Mouse (Mus musculus) spleen, postnatal 4 days (tissue): ENCODE results near the gene Cwc25.
"Not testable (repeated sequence)": the region's sequence is repeated elsewhere in the genome, so short reads cannot be mapped to it uniquely, and the experiment has no call there.

Experiments used
- DNase-seq, 2 experiments: peaks; one replicate each; pipeline ENCODE4 v3.0.0; 2022; ENCODE audit warnings: low spot score in 2 of 2

The Cwc25 gene

GRCm38 (mm10) chr11:97775808-97776496, 9.6 kb upstream of the Cwc25 start, which contains the start of gene 1700001P01Rik:
TSS of gene 1700001P01Rik (minus strand) at chr11:97775918.
- DNase-seq, result no peak

GRCm38 (mm10) chr11:97775186-97775585, 8.8 kb upstream of the Cwc25 start:
- no peak for DNase-seq

GRCm38 (mm10) chr11:97771410-97771809, 5.1 kb upstream of the Cwc25 start:
- no peak for DNase-seq

DNA sequence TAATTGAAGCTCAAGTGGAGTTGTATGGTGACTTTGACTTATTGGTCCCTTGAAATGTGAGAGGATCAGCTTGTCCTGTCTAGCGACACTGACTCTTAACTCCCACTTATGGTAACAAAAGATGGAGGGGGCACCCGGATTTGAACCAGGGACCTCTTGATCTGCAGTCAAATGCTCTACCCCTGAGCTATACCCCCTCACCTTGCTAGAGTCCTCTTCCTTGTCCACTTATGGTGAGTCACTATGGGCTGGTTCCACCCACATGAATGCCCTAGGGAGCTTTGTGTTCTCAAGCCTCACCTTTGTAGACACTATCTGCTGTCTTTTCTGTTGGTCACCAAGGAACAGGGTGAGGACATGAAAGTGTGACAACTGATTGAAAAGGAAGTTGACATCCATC, 3.3 kb upstream of the Cwc25 start:
- DNase-seq, result no peak

DNA sequence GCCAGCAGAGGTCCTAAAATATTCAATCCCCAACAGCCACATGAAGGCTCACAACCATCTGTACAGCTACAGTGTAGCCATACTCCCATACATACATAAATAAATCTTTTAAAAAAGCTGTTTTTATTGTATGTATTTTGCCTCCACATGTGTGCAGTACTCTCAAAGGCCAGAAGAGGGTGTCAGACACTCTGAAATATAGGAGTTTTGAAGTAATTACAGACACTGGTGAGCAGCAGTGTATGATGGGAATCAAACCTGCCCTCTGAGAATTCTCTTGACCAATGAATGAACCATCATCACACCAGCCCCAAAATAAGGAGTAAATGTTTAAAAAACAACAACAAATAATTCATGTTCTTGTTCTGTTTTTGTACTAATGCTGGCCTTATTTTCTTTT, 4.7 kb downstream of the Cwc25 start:
- DNase-seq, result no peak

- DNase-seq, result peak in 1 of 2 experiments; percentile 53
These were observed 7.4 kb downstream of the Cwc25 start for GRCm38 (mm10) chr11:97758942-97759341.

- no peak for DNase-seq
These were observed 8.2 kb downstream of the Cwc25 start for GRCm38 (mm10) chr11:97758125-97758524.

DNA sequence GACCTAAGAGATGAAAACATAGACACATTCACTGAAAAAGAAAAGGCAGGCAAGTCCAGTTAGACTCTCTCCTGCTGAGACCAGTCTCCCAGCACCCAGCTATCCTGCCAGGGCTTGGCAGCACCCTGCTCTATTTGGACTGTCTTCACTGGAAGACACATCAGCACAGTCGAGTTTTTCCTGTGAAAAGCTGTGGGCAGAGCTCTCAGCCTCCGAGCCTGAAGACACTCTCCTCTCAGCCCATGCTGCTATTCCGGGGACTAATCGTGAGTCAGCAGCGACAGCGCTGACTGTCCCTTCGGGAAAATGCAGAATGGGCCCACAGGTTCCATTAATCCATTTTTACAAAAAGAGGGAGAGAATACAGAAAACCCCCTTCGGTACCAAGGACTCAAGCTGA, 13.1 kb downstream of the Cwc25 start:
- no peak for DNase-seq

- DNase-seq, result no peak
These were observed 17.9 kb downstream of the Cwc25 start for GRCm38 (mm10) chr11:97748496-97748895.

DNA sequence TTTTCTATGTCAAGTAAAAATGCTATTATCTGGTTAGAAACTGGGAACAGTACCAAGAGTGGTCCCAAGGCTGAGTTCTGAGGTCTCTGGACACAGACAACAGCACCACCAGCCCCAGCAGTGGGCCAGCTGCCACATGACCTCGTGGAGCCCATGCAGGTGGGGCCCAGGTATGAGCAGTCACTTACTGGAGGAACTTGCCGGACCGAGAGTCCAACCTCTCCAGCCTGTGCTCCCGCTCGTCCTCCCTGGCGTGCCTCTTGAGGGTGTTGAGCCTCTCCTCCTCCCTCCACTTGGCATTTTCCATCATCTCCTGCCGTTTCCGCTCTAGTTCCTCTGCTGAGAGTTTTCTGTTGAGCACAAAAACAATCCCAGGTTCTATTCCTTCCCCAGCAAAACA, 18.6 kb downstream of the Cwc25 start:
- DNase-seq, result no peak

DNA sequence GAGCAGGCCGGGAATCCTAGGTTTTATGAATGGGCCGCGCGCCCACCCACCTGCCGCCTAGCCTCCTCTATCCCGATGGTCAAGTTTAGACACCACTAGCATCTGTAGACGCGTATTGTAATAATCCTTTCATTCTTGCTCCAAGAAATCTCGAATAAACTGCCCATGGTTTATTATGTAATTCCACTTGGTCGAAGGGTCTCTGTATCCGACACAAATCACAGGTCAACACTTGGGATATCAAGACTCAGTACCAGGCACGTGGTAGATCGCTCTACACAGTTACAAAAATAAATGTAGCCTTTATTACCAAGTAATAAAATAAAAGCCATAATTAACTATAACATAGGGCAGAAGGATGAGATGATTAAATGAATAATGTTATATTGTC, 21.0 kb downstream of the Cwc25 start:
- no peak for DNase-seq

DNA sequence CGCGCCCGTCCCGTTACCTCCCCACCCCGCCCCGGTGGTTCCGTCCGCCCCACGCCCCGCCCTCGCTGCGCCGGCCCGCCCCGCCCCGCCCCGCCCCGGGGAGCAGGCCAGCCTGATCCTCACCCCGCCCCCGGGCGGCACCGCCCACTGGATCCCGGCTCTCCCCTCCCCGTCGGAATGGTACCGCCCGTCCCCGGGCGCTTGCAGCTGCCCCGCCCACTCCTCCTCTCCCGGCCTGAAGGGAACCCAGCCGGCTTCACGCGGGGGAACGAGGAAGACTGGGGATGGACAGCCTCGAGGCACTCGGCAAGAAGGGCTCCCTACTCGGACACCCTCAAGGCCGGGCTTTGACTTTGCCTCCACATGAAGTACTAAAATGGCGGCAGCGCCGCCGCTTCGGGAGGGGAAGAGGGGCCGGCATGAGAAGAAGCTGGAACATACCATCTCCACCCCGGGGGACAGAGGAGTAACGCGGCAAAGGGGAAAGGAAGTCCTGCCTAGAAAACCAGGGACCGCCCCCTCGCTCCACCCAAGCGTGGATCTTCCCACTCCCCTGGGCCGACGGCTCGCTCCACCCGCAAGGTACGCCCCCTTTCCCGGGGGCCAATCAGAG, 21.5 kb downstream of the Cwc25 start:
- DNase-seq, result peak; percentile 99

DNA sequence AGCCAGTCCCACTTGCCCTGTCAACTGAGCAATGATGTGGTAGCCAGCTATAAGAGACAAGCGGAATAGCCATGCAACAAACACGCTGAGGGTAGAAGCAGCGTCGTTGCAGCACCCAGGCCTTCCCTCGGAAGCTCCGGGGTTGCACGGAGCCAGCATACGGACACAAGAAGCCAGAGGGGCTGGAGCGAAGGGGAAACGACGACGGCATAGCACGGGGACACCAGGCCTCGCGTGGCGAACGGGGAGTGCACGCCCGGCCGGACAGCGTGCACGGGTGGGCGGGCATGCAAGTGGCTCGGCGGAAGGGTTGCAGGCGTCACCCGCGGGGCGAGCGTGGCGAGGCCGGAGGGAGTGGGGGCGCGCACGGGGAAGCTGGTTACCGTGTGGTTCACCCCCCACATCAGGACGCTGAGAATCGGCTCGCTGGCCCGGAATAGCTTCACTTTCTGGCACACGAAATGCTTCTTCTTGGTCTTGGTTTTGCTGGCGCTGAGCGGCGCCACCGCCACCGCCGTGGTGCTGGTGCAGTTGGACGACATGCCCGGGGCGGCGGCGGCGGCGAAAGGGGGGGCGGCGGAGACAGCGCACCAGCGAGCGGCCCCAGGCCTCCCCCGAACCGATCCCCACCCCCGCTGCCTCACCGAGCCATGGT, 22.2 kb downstream of the Cwc25 start, which contains the start of gene Pip4k2b:
TSS of gene Pip4k2b (minus strand) at position 642 of the 655 bp plus-strand sequence.
- peak; percentile 65 to 85 for DNase-seq

- DNase-seq, result peak in 1 of 2 experiments; percentile 66
These were observed 22.9 kb downstream of the Cwc25 start for GRCm38 (mm10) chr11:97743423-97743822.

GRCm38 (mm10) chr11:97742591-97742990, 23.8 kb downstream of the Cwc25 start:
- DNase-seq, result peak in 1 of 2 experiments; percentile 62

- peak in 1 of 2 experiments; percentile 59 for DNase-seq
These were observed 24.2 kb downstream of the Cwc25 start for GRCm38 (mm10) chr11:97742157-97742556.

GRCm38 (mm10) chr11:97740190-97740589, 26.2 kb downstream of the Cwc25 start:
- peak in 1 of 2 experiments; percentile 61 for DNase-seq

DNA sequence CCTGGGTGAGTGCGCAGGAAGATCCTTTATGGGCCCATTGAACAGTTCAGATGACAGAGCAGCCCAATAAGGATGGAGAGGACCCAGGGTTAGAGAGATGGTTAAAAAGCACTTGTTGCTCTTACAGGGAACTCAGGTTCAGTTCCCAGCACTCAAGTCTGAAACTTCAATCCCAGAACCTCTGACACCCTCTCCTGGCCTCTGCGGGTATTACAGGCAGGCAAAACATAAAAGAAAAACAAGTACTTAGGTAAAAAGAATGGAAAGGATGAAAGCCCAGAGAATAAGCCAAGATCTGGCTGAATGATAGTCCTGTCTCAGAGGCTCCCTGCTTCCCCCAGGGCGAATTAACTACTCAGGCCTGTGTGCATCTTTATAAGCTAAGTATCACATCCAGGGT, 27.2 kb downstream of the Cwc25 start:
- DNase-seq, result peak in 1 of 2 experiments; percentile 60

- DNase-seq, result no peak
These were observed 27.7 kb downstream of the Cwc25 start for GRCm38 (mm10) chr11:97738703-97739102.

DNA sequence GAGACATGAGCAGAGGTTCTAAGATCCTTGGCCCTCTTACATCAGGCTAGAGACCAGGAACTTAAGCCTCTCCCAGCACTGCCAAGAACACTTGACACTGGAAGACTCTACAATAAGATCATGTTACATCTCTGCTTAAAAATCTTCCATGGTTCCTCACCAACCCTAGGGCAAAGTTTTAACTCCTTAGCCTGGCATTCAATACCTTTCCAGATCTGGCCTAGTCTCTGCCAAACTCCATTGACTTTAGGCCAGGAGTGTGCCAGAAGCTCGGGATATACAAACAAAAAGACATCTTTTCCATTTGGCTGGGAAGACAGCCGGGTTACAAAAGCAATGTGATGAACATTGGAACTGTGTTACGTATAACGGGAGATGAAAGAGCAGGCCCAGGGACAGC, 28.8 kb downstream of the Cwc25 start:
- DNase-seq, result no peak

- no peak for DNase-seq
These were observed 29.7 kb downstream of the Cwc25 start for GRCm38 (mm10) chr11:97736645-97737044.

DNA sequence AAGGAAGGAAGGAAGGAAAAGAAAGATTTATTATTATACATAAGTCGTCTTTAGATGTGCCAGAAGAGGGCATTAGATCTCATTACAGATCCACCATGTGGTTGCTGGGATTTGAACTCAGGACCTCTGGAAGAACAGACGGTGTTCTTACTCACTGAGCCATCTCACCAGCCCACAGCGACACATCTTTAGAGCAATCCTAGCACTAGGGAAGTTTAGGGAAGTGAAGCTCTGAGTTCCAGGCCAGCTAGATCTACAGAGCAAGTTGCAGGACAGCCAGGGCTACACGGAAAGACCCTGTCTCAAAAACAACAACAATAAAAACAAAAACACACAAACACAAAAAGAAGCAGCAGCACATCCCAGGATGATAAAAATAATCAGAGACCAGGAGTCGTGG, 31.5 kb downstream of the Cwc25 start:
- DNase-seq, result not testable (repeated sequence)

- DNase-seq, result no peak
These were observed 32.7 kb downstream of the Cwc25 start for GRCm38 (mm10) chr11:97733689-97734088.
